Mouse (Mus musculus): ENCODE results near the gene Bysl.

DNA sequence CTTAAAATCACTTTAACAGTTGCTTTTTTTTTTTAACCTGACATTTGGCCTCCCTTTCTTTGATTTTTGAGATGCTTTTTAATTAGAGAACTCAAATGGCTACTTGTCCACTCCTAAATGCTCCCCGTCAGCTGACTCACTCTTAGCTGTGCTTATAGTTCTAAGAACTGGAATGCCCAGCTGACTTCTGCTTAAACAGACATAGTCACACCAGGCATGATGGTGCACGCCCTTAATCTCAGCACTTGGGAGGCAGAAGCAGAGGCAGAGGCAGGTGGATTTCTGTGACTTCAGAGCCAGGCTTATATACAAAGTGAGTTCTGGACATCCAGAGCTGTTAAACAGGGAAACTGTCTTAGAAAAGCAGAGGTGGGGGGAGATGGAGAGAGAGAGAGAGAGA is 40.7 kb upstream of the Bysl start:
- TF ChIP-seq CTCF (IDR thresholded peaks at IDR 0.05; ENCODE audit: control insufficient read depth, insufficient read depth, low read length) (no peak), POLR2A (IDR thresholded peaks at IDR 0.05; ENCODE audit: borderline replicate concordance, control insufficient read depth, low read depth, low read length) (no peak)

Data from bone marrow, adult 2 months (tissue).